Mouse (Mus musculus) layer of hippocampus, postnatal 36 days (tissue): ENCODE data around the gene Cklf. TPM values are rescaled to one million over a fixed set of nuclear protein-coding genes. Genes with fewer than 3 reads are reported as not detected.
A peak's percentile ranks its signal among the peaks of the same experiment; 100 is the strongest.
"Not testable (repeated sequence)": the region's sequence is repeated elsewhere in the genome, so short reads cannot be mapped to it uniquely, and the experiment has no call there.

Source experiments
- DNase-seq, 2 experiments: peaks; one replicate each; pipeline ENCODE4 v3.0.0; 2022
- total RNA-seq, 2 experiments: library from RNA; stranded (reverse); gene quantifications; 2 replicates each; pipeline ENCODE4 v1.2.3; 2021

Gene Cklf
- total RNA-seq, 2 experiments from 2014 or later: 5.8 to 8.0 TPM

- DNase-seq: not testable (repeated sequence)
Measured at GRCm38 (mm10) chr8:104264271-104264935, 13.7 kb downstream of the Cklf start.

- no peak for DNase-seq
Measured at GRCm38 (mm10) chr8:104268368-104268767, 17.7 kb downstream of the Cklf start.

- DNase-seq: no peak
Measured at GRCm38 (mm10) chr8:104268937-104269440, 18.3 kb downstream of the Cklf start.

GRCm38 (mm10) chr8:104293081-104293480, 42.4 kb downstream of the Cklf start, which contains the start of gene Cmtm2a:
TSS of gene Cmtm2a (minus strand) at chr8:104293181.
- not testable (repeated sequence) for DNase-seq

GRCm38 (mm10) chr8:104294396-104294795, 43.7 kb downstream of the Cklf start:
- no peak for DNase-seq

- DNase-seq: peak in 1 of 2 experiments; percentile 18
Measured at GRCm38 (mm10) chr8:104301577-104301976, 50.9 kb downstream of the Cklf start.

GRCm38 (mm10) chr8:104302536-104302935, 51.9 kb downstream of the Cklf start:
- not testable (repeated sequence) for DNase-seq

GRCm38 (mm10) chr8:104304962-104305361, 54.3 kb downstream of the Cklf start:
- no peak for DNase-seq

GRCm38 (mm10) chr8:104308341-104308740, 57.7 kb downstream of the Cklf start:
- not testable (repeated sequence) for DNase-seq

- DNase-seq: peak; percentile 30
Measured at GRCm38 (mm10) chr8:104309441-104310155, 58.9 kb downstream of the Cklf start, which contains the start of the genes Gm45711 and Cmtm1. TSS of gene Gm45711 (minus strand) at chr8:104310081. TSS of gene Cmtm1 (minus strand) at chr8:104310145.

- DNase-seq: not testable (repeated sequence)
Measured at GRCm38 (mm10) chr8:104312023-104312422, 61.4 kb downstream of the Cklf start.

GRCm38 (mm10) chr8:104313311-104313710, 62.6 kb downstream of the Cklf start:
- no peak for DNase-seq

Other genes starting within 250 kb of the Cklf start
- gene Cdh5, start 149.2 kb upstream of the Cklf start, total RNA-seq: 1 to 10 TPM; 8.5 to 9.1 TPM
- 1 to 10 TPM; 5.7 to 5.8 TPM for gene Bean1, start 80.4 kb upstream of the Cklf start, total RNA-seq
- 10 to 100 TPM; 35.5 to 38.6 TPM for gene Tk2, start 2.3 kb upstream of the Cklf start, total RNA-seq
- not detected for gene Cmtm2a, start 42.3 kb downstream of the Cklf start, total RNA-seq
- not detected for gene Gm45711, start 59.2 kb downstream of the Cklf start, total RNA-seq
- gene Cmtm1, start 59.3 kb downstream of the Cklf start, total RNA-seq: not detected
- gene Gm11020, start 70.7 kb downstream of the Cklf start, total RNA-seq: not detected
- not detected for gene Cmtm2b, start 71.4 kb downstream of the Cklf start, total RNA-seq
- gene Cmtm3, start 88.5 kb downstream of the Cklf start, total RNA-seq: 10 to 100 TPM; 11.7 to 17.4 TPM
- gene Cmtm4, start 144.9 kb downstream of the Cklf start, total RNA-seq: 10 to 100 TPM; 59.5 to 62.7 TPM
- gene Dync1li2, start 192.2 kb downstream of the Cklf start, total RNA-seq: 100 to 1,000 TPM; 246 to 289 TPM